Mouse (Mus musculus): ENCODE data around the gene Slc7a10. TPM values are rescaled to one million over a fixed set of nuclear protein-coding genes. Genes with fewer than 3 reads are reported as not detected.

Gene Slc7a10
- polyA plus RNA-seq (2017; shearing (Covaris generic)) = 42.8 TPM

GRCm38 (mm10) chr7:35185889-35186569 is at the start of gene Slc7a10:
TSS of gene Slc7a10 (plus strand) at chr7:35186385.

DNA sequence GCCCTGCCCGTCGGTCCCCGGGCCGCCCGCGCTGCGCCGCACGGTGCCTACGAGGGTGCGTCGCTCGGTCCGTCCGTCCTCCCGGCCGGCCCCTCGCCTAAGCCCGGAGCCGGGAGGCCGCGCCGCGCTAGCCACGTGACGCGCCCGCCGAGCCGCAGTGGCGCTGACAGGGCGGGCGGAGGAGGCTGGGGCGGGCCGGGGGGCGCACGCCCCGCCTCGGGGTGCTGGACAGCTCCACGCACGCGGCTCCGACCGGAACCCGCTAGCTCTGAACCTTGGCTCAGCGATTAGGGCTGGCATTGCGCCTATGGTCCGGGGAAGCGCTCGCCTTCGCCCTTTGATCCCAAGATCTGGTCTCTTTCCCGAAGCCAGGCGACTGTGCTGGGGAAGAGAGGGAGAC is 29.0 kb downstream of the Slc7a10 start, which contains the start of gene Lrp3:
Lrp3 (minus strand) TSS at position 274 of the 400 bp plus-strand sequence.

Other genes with a start within 250 kb of the Slc7a10 start
- 8.3 TPM for gene Cebpg, start 129.8 kb upstream of the Slc7a10 start, polyA plus RNA-seq (2017; shearing (Covaris generic))
- 0.72 TPM for gene Cebpa, start 67.1 kb upstream of the Slc7a10 start, polyA plus RNA-seq (2017; shearing (Covaris generic))
- 6.2 TPM for gene Lrp3, start 29.1 kb downstream of the Slc7a10 start, polyA plus RNA-seq (2017; shearing (Covaris generic))
- 27.7 TPM for gene Gpatch1, start 132.1 kb downstream of the Slc7a10 start, polyA plus RNA-seq (2017; shearing (Covaris generic))
- 0.30 TPM for gene Rhpn2, start 147.8 kb downstream of the Slc7a10 start, polyA plus RNA-seq (2017; shearing (Covaris generic))
- gene Faap24, start 210.5 kb downstream of the Slc7a10 start, polyA plus RNA-seq (2017; shearing (Covaris generic)) = 33.6 TPM
- gene Cep89, start 210.7 kb downstream of the Slc7a10 start, polyA plus RNA-seq (2017; shearing (Covaris generic)) = 14.7 TPM